Comparison of ENCODE assay signal across 8 mouse cellular contexts in the genomic region with DNA sequence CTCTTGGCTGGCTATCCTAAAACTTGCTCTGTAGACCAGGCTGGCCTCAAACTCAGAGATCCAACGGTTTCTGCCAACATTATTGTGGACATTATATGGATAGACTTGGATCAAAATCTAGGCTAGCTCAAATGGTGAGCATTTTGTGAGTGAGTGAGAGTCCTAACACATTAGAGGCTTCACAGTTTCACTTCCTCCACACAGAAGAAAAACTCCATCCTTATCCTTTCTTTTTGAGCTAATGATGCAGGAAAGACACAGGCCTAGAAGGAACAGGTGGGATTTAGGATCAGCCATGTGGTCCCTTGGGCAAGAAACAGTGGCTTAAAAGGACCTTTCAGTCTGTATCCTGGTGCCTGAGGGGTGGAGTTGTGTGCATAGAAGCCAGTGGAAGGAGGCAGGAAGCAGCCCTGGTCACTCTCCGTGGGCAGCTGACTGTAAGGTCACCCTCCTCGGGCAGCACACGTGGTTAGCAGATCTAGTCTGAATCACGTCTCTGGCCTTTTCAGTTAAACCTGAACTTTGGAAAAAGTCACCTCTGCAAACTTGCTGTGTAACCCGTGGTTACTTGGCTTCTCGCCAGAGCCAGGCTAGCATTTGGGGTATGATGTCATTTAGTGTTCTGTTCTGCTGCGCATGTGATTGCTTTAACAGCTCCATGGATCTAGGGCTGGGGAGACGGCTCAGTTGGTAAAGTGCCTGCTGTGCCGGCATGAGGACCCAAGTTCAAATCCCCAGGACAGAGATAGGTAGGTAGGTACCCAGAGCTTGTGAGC.
DNase-seq lines count a peak whose midpoint lies in the region; ATAC-seq and TF ChIP-seq lines count a peak whose summit lies in the region.

No protein-coding gene starts in this region.

- H3K9ac ChIP-seq in embryonic facial prominence, embryonic 13.5 days, result peak overlapping the region; percentile 16; the same call in 1 of the 2 replicates
- no peak overlapping the region for H3K9ac ChIP-seq in heart, embryonic 11.5 days (ENCODE audit: low read depth, low read length)
- H3K9ac ChIP-seq in kidney, embryonic 16.5 days (replicated peaks; ENCODE audit: low read length), result no peak overlapping the region
- H3K9ac ChIP-seq in lung, embryonic 14.5 days, result no peak overlapping the region

- no peak for TF ChIP-seq CTCF in lung, embryonic 14.5 days (IDR thresholded peaks at IDR 0.05; ENCODE audit: low read depth)

- peak; percentile 94 for DNase-seq in 3T3-L1 (ENCODE audit: low read depth, low spot score)
- DNase-seq in NIH3T3 (ENCODE audit: low read depth), result peak; percentile 94
- peak; percentile 88 for DNase-seq in lung, embryonic 14.5 days
- DNase-seq in right cerebral cortex, postnatal 4 days, result peak; percentile 61
- no peak for DNase-seq in thymus, postnatal 10 days (ENCODE audit: low spot score in 2 of 2)

- no peak overlapping the region; the same call in 1 of the 2 replicates for H3K27ac ChIP-seq in embryonic facial prominence, embryonic 13.5 days
- H3K27ac ChIP-seq in heart, embryonic 11.5 days (ENCODE audit: low read depth, low read length), result peak overlapping the region; percentile 73
- peak overlapping the region; percentile 66 for H3K27ac ChIP-seq in kidney, embryonic 16.5 days (ENCODE audit: low read length)
- H3K27ac ChIP-seq in lung, embryonic 14.5 days (ENCODE audit: low read depth), result peak overlapping the region; percentile 51

- H3K9me3 ChIP-seq in embryonic facial prominence, embryonic 13.5 days, result no peaks in the 10 kb centered on the region
- no peaks in the 10 kb centered on the region for H3K9me3 ChIP-seq in heart, embryonic 11.5 days (replicated peaks; ENCODE audit: control insufficient read depth, low read length)
- H3K9me3 ChIP-seq in kidney, embryonic 16.5 days (ENCODE audit: low read length), result no peaks in the 10 kb centered on the region
- no peaks in the 10 kb centered on the region for H3K9me3 ChIP-seq in lung, embryonic 14.5 days (ENCODE audit: low read depth, low read length)

- WGBS in embryonic facial prominence, embryonic 13.5 days, result 48% methylated on average over 10 of the region's 10 CpGs
- 43% methylated on average over 10 of the region's 10 CpGs for WGBS in heart, embryonic 11.5 days (ENCODE audit: insufficient replicate concordance)
- WGBS in kidney, embryonic 16.5 days, result 36% methylated on average over 10 of the region's 10 CpGs
- WGBS in lung, embryonic 14.5 days, result 32% methylated on average over 10 of the region's 10 CpGs

- ATAC-seq in embryonic facial prominence, embryonic 13.5 days (ENCODE audit: insufficient number of reproducible peaks, insufficient read depth, low FRiP score, low TSS enrichment, low read depth), result no peak
- ATAC-seq in heart, embryonic 11.5 days (replicated peaks; ENCODE audit: insufficient number of reproducible peaks, low FRiP score, low TSS enrichment), result peak; percentile 56; the same call in 1 of the 2 replicates
- peak; percentile 86 for ATAC-seq in kidney, embryonic 16.5 days (ENCODE audit: low FRiP score, low TSS enrichment)
- peak; percentile 49; the same call in 1 of the 2 replicates for ATAC-seq in lung, embryonic 14.5 days (ENCODE audit: insufficient read depth)

- H3K4me2 ChIP-seq in embryonic facial prominence, embryonic 13.5 days, result no peak overlapping the region
- H3K4me2 ChIP-seq in heart, embryonic 11.5 days, result no peak overlapping the region; the same call in 1 of the 2 replicates
- H3K4me2 ChIP-seq in kidney, embryonic 16.5 days (replicated peaks; ENCODE audit: low read depth, low read length), result no peak overlapping the region
- no peak overlapping the region for H3K4me2 ChIP-seq in lung, embryonic 14.5 days

- no peaks in the 10 kb centered on the region for H3K27me3 ChIP-seq in embryonic facial prominence, embryonic 13.5 days
- no peaks in the 10 kb centered on the region for H3K27me3 ChIP-seq in heart, embryonic 11.5 days (ENCODE audit: control insufficient read depth, insufficient read depth, low read length)
- H3K27me3 ChIP-seq in kidney, embryonic 16.5 days (ENCODE audit: insufficient read depth, low read length), result no peaks in the 10 kb centered on the region
- no peaks in the 10 kb centered on the region for H3K27me3 ChIP-seq in lung, embryonic 14.5 days (ENCODE audit: insufficient read depth, low read length)

- peaks cover 27% of the 10 kb centered on the region for H3K4me1 ChIP-seq in embryonic facial prominence, embryonic 13.5 days
- H3K4me1 ChIP-seq in heart, embryonic 11.5 days (ENCODE audit: control insufficient read depth, insufficient read depth, low read length), result peaks cover 20% of the 10 kb centered on the region
- peaks cover 22% of the 10 kb centered on the region for H3K4me1 ChIP-seq in kidney, embryonic 16.5 days (ENCODE audit: insufficient read depth, low read length)
- peaks cover 6% of the 10 kb centered on the region; the same call in 1 of the 2 replicates for H3K4me1 ChIP-seq in lung, embryonic 14.5 days (ENCODE audit: insufficient read depth)

- H3K4me3 ChIP-seq in embryonic facial prominence, embryonic 13.5 days, result no peak overlapping the region
- H3K4me3 ChIP-seq in heart, embryonic 11.5 days (ENCODE audit: low read depth, low read length), result no peak overlapping the region
- no peak overlapping the region for H3K4me3 ChIP-seq in kidney, embryonic 16.5 days (ENCODE audit: low read length)
- H3K4me3 ChIP-seq in lung, embryonic 14.5 days (ENCODE audit: low read depth, low read length), result no peak overlapping the region

- H3K36me3 ChIP-seq in embryonic facial prominence, embryonic 13.5 days, result peaks cover 14% of the 10 kb centered on the region
- no peaks in the 10 kb centered on the region for H3K36me3 ChIP-seq in heart, embryonic 11.5 days (ENCODE audit: control insufficient read depth, insufficient read depth, low read length)
- H3K36me3 ChIP-seq in kidney, embryonic 16.5 days (ENCODE audit: insufficient read depth, low read length), result no peaks in the 10 kb centered on the region; the same call in 1 of the 2 replicates
- no peaks in the 10 kb centered on the region for H3K36me3 ChIP-seq in lung, embryonic 14.5 days (ENCODE audit: insufficient read depth)

Comparison
In these comparisons a context has a peak if more than half of its experiments do, and no peak if none do; other contexts are left out.
1. DNase-seq: peak in 3T3-L1 (single experiment), NIH3T3 (single experiment), lung, embryonic 14.5 days (single experiment) and right cerebral cortex, postnatal 4 days (single experiment); none in thymus, postnatal 10 days (0 of 2).